Mouse (Mus musculus) forebrain, embryonic 13.5 days (tissue): ENCODE results near the gene Ngfr. TPM values are rescaled to one million over a fixed set of nuclear protein-coding genes. Genes with fewer than 3 reads are reported as not detected.
A peak's percentile ranks its signal among the peaks of the same experiment; 100 is the strongest.

Experiments
- ATAC-seq: fragments of 200-750 bp; cut with Nextera tagmentation; 2 replicates; pipeline ENCODE4 v1.8.0; 2017
- H3K27ac ChIP-seq: fragments of 300-500 bp; sonication (generic); 2 replicates; pipeline ENCODE4 v1.5.1; 2015; ENCODE audit warnings: inconsistent platforms, mild to moderate bottlenecking, moderate library complexity
- H3K27me3 ChIP-seq: fragments of 300-500 bp; sonication (generic); 2 replicates; pipeline ENCODE4 v1.6.1; 2015; ENCODE audit warnings: mild to moderate bottlenecking, inconsistent platforms
- H3K36me3 ChIP-seq: fragments of 300-500 bp; sonication (generic); 2 replicates; pipeline ENCODE4 v1.6.1; 2015; ENCODE audit warnings: mild to moderate bottlenecking, inconsistent platforms; ENCODE audit not compliant: poor library complexity, severe bottlenecking
- H3K4me1 ChIP-seq: fragments of 300-500 bp; sonication (generic); 2 replicates; pipeline ENCODE4 v1.6.1; 2015; ENCODE audit warnings: inconsistent platforms
- H3K4me2 ChIP-seq: fragments of 300-500 bp; sonication (generic); 2 replicates; pipeline ENCODE4 v1.6.1; 2015; ENCODE audit warnings: inconsistent platforms, mild to moderate bottlenecking, moderate library complexity
- H3K4me3 ChIP-seq: fragments of 300-500 bp; sonication (generic); 2 replicates; pipeline ENCODE4 v1.5.1; 2015; ENCODE audit warnings: mild to moderate bottlenecking, inconsistent platforms
- H3K9ac ChIP-seq: fragments of 300-500 bp; sonication (generic); 2 replicates; pipeline ENCODE4 v1.6.1; 2015; ENCODE audit warnings: mild to moderate bottlenecking, inconsistent platforms
- H3K9me3 ChIP-seq: fragments of 300-500 bp; sonication (generic); replicated peaks from 2 replicates; pipeline ENCODE4 v1.6.1; 2016; ENCODE audit warnings: inconsistent platforms
- WGBS: fragments of 180-500 bp; shearing (Covaris S2); methylation state at CpG from one replicate; pipeline ENCODE4 v1.1.7; 2015; 5-methylcytosine and 5-hydroxymethylcytosine counted together
- polyA plus RNA-seq: library from polyadenylated mRNA; unstranded; fragments of >200 nt; fragmentation: Nextera tagmentation; extraction: Ambion mirVana; gene quantifications from 2 replicates; pipeline ENCODE4 v1.2.1, GENCODE M21; 2015

Ngfr gene
- polyA plus RNA-seq, 1 experiment from 2014 or later = 7.5 TPM

DNA sequence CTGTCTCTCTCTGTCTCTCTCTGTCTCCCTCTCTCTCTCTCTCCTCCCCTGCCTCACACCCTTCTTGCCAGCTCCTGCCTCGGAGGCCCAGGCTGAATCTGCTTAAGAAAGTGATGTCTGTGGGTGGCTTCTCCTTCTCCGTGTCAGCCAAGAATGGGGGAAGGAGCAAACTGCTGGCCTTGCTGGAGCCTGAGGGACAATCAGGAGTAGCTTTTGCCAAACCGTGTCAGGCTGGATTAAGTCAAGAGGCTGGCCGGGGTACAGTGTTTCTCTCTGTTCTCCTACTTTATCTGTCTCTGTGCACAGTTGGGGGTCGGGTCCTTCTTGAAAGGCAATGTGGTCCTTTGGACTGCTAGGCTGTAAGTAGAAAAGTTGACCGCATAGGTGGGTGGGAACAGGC, 29.8 kb downstream of the Ngfr start:
- Histone ChIP-seq H3K9ac (no peak overlapping the region), H3K9me3 (no peaks in the 10 kb centered on the region), H3K4me3 (no peak overlapping the region), H3K4me2 (no peak overlapping the region), H3K36me3 (no peaks in the 10 kb centered on the region), H3K27ac (no peak overlapping the region), H3K27me3 (no peaks in the 10 kb centered on the region), H3K4me1 (peaks cover 4% of the 10 kb centered on the region; the same call in 1 of the 2 replicates)
- WGBS = 23% methylated on average over 6 of the region's 6 CpGs
- ATAC-seq = no peak

DNA sequence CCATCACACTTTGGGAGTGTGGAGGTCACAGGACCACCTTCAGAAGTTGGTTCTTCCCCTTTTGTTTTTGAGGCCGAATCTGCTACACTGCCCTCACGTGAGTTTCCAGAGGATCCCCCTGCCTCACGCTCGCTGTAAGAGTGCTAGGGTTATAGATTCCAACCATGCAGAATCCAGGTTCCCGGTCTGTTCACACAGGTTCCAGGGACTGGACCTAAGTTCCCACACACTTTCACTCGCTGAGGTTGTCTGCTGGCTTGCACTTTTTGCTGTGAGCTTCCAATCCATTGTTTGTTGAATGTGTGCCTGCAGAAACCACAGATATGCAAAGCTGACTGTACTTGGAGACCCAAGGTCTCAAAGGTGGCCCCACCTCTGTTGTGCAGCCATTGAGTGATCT, 30.5 kb downstream of the Ngfr start:
- Histone ChIP-seq H3K27me3 (no peaks in the 10 kb centered on the region), H3K4me1 (peaks cover 4% of the 10 kb centered on the region; the same call in 1 of the 2 replicates), H3K9me3 (no peaks in the 10 kb centered on the region), H3K27ac (no peak overlapping the region), H3K36me3 (no peaks in the 10 kb centered on the region), H3K9ac (no peak overlapping the region), H3K4me3 (no peak overlapping the region), H3K4me2 (no peak overlapping the region)
- no peak for ATAC-seq
- WGBS = 84% methylated on average over 6 of the region's 6 CpGs

DNA sequence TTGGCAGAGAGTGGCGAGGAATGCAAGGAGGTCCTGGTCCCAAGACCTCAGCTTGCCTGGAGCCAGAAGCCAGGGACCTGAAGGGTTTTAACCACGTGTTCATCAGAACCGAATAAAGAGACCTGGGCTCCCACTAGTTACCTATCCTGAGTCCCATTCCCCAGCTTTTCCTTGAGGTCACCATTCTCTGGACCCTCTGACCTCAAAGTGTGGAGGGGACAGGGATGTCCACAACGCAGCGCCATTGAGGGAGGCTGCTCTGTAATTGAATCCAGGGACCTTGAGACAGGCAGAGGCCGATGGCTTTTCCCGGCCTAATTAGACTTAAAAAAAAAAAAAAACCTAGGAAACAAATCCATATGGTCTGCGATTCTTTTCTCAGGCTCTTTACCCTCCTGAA, 32.3 kb downstream of the Ngfr start:
- ATAC-seq = no peak
- Histone ChIP-seq H3K36me3 (no peaks in the 10 kb centered on the region), H3K4me1 (peaks cover 4% of the 10 kb centered on the region; the same call in 1 of the 2 replicates), H3K4me2 (no peak overlapping the region), H3K27ac (no peak overlapping the region), H3K27me3 (no peaks in the 10 kb centered on the region), H3K9me3 (no peaks in the 10 kb centered on the region), H3K9ac (no peak overlapping the region), H3K4me3 (no peak overlapping the region)
- WGBS = 56% methylated on average over 8 of the region's 8 CpGs

DNA sequence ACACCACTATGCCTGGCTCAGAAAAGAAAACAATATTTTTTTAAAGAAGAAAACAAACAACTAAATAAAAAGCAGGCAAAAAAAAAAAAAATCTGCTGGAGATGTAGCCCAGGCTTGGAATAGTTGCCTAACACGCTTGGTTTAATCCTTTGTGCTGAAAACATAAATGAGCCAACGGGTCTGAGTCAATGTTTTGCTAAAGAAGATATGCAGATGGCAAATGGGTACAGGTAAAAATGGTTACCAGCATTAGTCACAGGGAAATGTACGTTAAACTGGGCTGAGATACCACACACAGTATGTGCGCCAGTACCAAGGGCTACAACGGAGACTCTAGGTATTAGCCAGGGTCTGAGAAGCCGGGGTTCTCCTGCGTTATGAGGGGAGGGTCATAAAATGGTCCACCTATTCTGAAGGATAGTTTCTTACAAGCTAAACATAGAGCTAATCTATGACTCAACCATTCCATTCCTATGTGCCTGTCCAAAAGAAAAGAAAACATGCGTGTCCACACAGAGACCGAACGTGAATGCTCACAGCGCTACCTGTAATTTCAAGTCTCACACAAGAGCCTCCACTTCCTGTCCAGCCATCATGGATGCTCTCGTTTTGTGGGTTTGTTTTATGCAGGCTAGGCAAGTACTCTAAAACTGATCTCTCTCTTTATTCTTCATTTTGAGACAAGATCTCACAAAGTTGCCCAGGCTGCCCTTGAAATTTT, 37.1 kb downstream of the Ngfr start:
- WGBS = 83% methylated on average over 12 of the region's 12 CpGs
- no peak overlapping the region for H3K9ac ChIP-seq
- H3K36me3 ChIP-seq = no peaks in the 10 kb centered on the region
- ATAC-seq = no peak
- H3K27ac ChIP-seq = no peak overlapping the region
- H3K9me3 ChIP-seq = no peaks in the 10 kb centered on the region
- H3K4me2 ChIP-seq = no peak overlapping the region
- H3K4me3 ChIP-seq = no peak overlapping the region
- no peaks in the 10 kb centered on the region for H3K4me1 ChIP-seq
- no peaks in the 10 kb centered on the region for H3K27me3 ChIP-seq

DNA sequence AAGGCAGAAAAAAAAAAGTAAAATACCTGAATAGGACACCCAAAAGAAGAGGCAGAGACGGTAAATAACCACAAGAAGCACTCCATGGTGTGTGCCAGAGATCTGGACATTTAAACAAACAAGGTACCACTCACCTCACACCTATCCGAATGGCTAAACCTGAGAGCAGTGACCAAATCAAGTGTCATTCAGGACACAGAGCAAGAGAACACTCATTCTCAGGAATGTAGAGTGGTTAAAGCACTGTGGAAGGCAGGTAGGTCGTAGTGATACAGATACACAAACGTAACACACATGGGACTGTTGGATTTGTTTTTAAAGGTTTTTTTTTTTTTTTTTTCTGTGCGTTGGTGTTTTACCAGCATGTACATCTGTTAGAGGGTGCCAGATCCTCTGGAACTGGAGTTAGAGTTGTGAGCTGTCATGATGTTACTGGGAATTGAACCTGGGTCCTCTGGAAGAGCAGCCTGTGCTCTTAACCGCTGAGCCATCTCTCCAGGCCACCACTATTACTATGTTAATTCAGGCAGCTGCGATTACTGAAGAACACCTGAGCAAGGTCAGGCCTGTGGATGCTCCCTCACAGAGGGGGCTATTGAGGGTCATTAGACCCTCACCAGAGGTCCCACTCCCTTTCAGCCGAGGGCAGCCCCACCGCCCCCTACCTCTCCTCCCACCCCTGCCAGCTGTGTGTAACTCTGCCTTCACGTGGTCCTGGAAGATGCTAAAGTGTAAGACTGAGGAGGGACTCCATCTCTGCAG, 41.3 kb downstream of the Ngfr start:
- H3K9me3 ChIP-seq = no peaks in the 10 kb centered on the region
- H3K4me3 ChIP-seq = no peak overlapping the region
- H3K36me3 ChIP-seq = no peaks in the 10 kb centered on the region
- H3K9ac ChIP-seq = no peak overlapping the region
- 0 out of 2 replicates have a peak, but pooled peaks cover 3% of the 10 kb centered on the region for H3K27me3 ChIP-seq
- no peak for ATAC-seq
- H3K4me2 ChIP-seq = no peak overlapping the region
- no peaks in the 10 kb centered on the region for H3K4me1 ChIP-seq
- 69% methylated on average over 10 of the region's 10 CpGs for WGBS
- H3K27ac ChIP-seq = no peak overlapping the region

DNA sequence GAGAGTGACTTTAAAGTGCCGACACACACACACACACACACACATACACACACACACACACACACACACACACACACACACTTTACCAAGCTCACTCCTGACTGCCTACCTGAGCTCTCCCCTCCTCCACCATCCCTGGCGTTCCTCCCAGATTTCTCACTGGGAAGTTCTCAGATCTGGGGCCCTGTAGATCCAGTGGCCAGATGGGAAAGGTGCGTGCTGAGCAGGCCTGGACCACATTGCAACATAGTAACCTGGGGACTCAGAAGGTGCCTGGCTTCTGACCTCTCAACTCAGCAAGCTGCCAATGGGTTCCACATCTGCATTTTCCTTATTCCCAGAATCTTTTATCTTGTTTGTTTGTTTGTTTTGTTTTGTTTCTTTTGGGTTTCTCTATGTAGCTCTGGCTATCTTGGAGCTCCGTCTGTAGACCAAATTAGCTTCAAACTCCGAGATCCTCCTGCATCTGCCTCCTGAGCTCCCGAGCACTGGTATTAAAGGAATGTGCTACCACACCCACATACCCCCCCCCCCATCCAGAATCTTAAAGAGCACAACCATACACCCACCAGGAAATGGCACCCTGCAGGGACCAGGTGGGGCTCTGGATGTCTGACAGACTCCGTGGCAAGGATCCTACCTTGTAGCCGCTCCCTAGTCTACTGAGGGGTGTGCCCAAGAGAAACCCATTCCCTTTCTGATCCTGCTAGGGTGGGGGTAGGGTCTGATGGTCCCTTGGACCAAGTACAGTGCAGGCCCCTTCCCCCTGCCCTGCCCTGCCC, 42.8 kb downstream of the Ngfr start:
- H3K9me3 ChIP-seq = no peaks in the 10 kb centered on the region

DNA sequence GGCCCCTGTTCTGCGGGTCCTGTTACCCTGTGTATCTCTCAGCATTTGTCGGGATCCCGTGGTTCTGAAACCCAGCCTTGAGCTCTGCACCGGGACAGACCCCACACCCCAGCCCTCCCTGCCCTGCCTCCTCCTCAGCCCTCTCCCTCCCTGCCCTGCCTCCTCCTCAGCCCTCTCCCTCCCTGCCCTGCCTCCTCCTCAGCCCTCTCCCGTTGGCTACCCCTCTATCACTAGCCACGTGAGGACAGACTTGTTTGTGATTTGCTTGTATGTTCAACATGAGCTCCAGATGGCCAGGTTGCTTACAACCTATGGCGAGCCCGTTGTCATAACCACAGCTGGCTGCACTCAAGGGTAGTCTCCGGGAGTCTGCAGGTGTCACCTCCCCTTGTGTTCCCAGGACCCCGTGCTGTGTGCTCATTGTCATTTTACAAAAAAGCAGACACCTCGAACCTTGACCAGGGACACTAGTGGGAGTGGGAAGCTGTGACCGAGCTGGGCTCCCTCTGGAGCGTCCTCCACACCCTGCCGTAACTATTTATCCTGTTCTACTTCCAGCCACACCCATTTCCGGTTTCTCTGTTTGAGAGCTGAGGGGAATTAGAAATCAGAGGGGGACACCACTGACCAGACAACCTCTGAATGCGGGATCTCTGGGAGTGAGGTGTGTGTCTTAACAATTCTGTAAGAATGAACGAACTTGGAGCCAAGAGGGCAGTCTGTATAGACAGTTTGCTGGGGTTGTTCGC, 46.7 kb downstream of the Ngfr start:
- Histone ChIP-seq H3K36me3 (no peaks in the 10 kb centered on the region), H3K4me1 (peaks cover 8% of the 10 kb centered on the region; the same call in 1 of the 2 replicates), H3K4me2 (no peak overlapping the region), H3K4me3 (no peak overlapping the region), H3K27ac (no peak overlapping the region), H3K27me3 (0 out of 2 replicates have a peak, but pooled peaks cover 10% of the 10 kb centered on the region), H3K9me3 (no peaks in the 10 kb centered on the region), H3K9ac (no peak overlapping the region)
- 38% methylated on average over 18 of the region's 18 CpGs for WGBS
- no peak for ATAC-seq

More for the DNA sequence above, 42.8 kb downstream of the Ngfr start:
- Histone ChIP-seq H3K36me3 (no peaks in the 10 kb centered on the region), H3K4me3 (no peak overlapping the region), H3K27me3 (0 out of 2 replicates have a peak, but pooled peaks cover 10% of the 10 kb centered on the region), H3K27ac (no peak overlapping the region), H3K4me2 (no peak overlapping the region), H3K9ac (no peak overlapping the region), H3K4me1 (no peaks in the 10 kb centered on the region)
- WGBS = 92% methylated on average over 8 of the region's 8 CpGs
- no peak for ATAC-seq

DNA sequence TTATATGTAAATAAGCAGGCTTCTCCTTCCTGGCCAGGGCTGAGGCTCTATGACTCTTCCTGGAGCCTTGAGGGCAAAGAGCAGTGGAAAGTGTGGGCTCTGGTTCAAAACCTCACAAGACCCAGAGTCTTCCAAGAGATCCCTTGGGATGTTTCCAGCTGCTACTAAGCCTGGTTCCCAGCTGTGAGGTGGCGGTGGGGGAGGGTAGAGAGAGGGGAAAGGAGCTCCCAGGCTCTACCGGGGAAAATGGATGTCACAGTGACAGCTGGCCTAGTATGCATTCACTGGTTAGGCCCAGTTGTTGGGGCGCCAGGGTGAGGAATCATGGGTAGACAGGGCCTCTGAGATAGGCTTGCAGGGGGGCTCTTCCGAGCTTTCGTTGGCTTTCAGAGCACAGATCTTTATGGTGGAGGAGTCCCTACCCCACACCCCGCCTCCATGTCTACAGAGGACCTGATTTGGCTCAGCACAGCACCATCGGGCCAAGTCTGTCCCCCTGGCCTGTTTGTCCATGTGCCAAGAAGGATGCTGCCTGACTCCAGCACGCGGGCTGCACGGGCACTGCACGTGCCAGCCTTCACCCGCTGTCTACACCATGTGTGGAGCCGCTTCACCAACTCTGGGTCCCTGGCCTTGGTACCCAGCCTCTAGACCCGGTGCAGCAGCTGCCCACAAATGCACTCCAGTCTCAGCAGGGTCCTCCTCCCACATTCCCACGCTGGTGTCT, 49.0 kb downstream of the Ngfr start:
- no peak for ATAC-seq
- Histone ChIP-seq H3K4me1 (peaks cover 8% of the 10 kb centered on the region; the same call in 1 of the 2 replicates), H3K36me3 (no peaks in the 10 kb centered on the region), H3K27ac (no peak overlapping the region), H3K9me3 (no peaks in the 10 kb centered on the region), H3K27me3 (0 out of 2 replicates have a peak, but pooled peaks cover 10% of the 10 kb centered on the region), H3K4me2 (no peak overlapping the region), H3K4me3 (no peak overlapping the region), H3K9ac (no peak overlapping the region)
- 80% methylated on average over 15 of the region's 15 CpGs for WGBS

DNA sequence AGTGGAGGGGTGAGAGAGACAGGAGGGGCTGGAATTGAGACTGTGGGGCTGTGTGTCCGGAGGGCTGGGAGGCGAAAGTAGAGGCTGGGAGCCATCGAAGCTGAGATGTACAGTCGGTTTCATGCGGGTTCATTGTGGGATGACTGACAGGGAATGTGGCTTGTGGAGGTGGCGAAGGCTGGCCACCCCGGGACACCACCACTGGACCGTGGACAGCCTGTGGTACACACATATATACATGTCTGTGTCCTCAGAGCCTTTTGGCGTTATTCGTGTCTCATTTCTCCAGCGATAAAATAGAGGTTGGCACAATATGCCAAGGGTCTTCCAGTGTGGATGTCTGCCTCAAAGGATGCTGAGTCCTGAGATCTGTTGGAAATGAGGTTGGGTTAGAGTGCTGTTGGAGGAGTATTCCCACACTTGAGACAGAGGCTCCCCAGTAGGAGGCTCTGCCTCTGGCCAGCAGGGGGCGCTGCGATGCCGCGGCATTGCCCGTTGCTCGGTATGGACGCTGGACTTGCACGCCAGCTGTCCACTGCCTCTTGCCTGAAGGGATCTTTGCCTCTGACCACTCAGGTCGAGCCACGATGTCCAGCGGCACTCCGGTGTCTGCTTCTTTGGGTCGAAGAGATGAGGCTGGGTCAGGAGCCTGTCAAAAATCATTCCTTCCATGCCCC, 53.9 kb downstream of the Ngfr start:
- Histone ChIP-seq H3K36me3 (no peaks in the 10 kb centered on the region), H3K4me2 (peak overlapping the region; percentile 44), H3K4me1 (peaks cover 5% of the 10 kb centered on the region; the same call in 1 of the 2 replicates), H3K27ac (no peak overlapping the region), H3K9ac (no peak overlapping the region; the same call in 1 of the 2 replicates), H3K4me3 (no peak overlapping the region), H3K27me3 (peaks cover 10% of the 10 kb centered on the region; the same call in 1 of the 2 replicates), H3K9me3 (no peaks in the 10 kb centered on the region)
- WGBS = 22% methylated on average over 24 of the region's 24 CpGs
- ATAC-seq = peak; percentile 81

DNA sequence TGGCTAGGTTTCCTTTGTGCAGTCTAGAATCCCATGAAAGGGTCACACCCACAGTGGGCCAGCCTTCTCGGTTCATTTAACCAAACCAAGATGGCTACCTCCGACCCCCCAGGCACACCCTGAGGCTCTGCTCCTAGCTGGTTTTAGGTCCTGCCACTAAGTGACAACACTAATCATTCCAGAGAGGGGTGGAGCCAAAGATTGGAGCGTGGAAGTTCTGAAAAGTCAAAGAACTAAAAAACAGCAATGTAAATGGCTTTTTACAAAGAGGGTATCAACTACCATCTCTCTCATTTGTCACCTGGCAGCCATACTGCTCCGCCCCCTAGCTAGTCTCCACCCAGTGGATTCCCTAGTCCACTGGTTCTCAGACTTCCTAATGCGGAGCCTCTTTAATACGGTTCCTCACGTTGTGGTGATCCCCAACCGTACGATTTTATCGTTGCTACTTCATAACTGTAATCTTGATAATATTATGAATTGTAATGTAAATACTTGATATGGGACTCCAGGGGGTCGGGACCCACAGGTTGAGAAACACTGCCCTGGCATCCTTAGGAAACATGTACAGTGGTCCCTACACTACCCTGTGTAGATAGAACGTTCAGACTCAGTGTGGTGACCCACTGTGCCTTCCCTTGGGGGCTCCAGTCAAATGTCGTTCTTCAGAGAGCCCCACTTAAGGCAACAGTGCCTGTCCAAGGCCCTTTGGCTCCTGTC, 55.0 kb downstream of the Ngfr start:
- 76% methylated on average over 13 of the region's 13 CpGs for WGBS
- no peaks in the 10 kb centered on the region for H3K9me3 ChIP-seq
- no peak for ATAC-seq
- H3K27ac ChIP-seq = no peak overlapping the region
- no peak overlapping the region for H3K9ac ChIP-seq
- no peaks in the 10 kb centered on the region for H3K4me1 ChIP-seq
- H3K27me3 ChIP-seq = peaks cover 10% of the 10 kb centered on the region; the same call in 1 of the 2 replicates
- no peak overlapping the region for H3K4me3 ChIP-seq
- no peaks in the 10 kb centered on the region for H3K36me3 ChIP-seq
- no peak overlapping the region for H3K4me2 ChIP-seq
